Mouse (Mus musculus) CD4-positive, CD25-positive, alpha-beta regulatory T cell, adult 4 months (primary cell): ENCODE results near the gene Trpm8. TPM values are rescaled to one million over a fixed set of nuclear protein-coding genes. Genes with fewer than 3 reads are reported as not detected.

Source experiments
- ATAC-seq: one replicate; pipeline ENCODE4 v1.8.0; 2017
- polyA plus RNA-seq, 2 experiments: library from polyadenylated mRNA; unstranded; fragments of 100-300 nt; shearing (Covaris generic); gene quantifications; one replicate each; pipeline ENCODE4 v1.2.1; 2017

Trpm8 gene
- polyA plus RNA-seq, 2 experiments from 2014 or later, result not detected

- no peak for ATAC-seq
Observed at GRCm38 (mm10) chr1:88303762-88304161, 26.3 kb downstream of the Trpm8 start.

DNA sequence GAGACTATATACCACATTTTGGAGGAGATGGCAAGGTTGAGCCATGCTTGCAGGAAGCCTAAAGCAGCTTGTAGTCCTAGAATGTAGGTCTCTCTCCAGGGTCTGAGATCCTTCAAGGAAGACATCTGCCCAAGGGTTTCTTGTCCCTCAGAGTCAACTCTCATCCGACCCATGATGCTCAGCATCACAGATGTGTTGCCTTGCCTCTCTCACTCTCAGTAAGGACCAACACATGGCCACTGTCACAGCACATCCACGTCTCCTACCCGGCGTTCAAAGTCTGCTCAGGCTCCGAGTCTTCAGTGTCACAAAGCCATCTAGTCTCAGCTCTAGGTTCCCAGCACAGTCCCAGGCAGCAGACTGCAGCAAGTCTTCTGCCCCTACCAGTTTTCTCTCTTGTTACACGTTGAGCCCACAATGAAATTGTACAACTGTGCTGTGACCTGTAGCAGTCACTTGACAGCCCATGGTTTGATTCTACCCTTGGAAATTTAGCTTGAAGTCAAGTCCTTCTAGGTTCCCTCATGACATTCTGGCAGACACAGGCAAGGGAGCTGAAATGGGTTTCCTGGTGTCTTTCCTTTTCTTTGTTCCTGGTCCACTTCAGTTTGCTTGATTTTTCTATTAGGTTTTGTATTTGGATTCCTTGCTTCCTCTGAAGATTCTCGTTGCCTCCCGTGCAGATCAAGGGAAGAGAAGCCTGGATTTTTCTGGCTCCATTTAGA is 27.0 kb downstream of the Trpm8 start:
- no peak for ATAC-seq

GRCm38 (mm10) chr1:88305018-88305795 is 27.7 kb downstream of the Trpm8 start:
- ATAC-seq, result no peak

GRCm38 (mm10) chr1:88306543-88306942 is 29.1 kb downstream of the Trpm8 start:
- no peak for ATAC-seq

- ATAC-seq, result no peak
Observed at GRCm38 (mm10) chr1:88307180-88307579, 29.7 kb downstream of the Trpm8 start.

DNA sequence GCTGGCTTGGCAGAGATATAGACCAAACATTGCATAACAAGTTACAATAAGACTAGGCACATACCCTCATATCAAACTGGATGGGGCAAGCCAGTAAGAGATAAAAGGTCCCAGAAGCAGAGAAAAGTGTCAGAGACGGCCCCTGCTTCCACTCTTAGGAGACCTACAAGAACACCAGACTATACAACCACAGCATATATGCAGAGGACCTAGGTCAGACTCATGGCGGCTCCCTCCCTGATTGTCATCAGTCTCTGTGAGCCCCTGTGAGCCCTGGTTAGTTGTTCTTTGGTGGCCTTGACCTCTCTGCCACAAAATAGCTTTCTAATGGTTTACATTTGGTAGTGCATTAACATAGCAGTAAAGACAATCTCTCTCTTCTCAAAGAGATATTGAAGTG is 31.6 kb downstream of the Trpm8 start:
- no peak for ATAC-seq

- ATAC-seq, result no peak
Observed at GRCm38 (mm10) chr1:88309905-88310304, 32.4 kb downstream of the Trpm8 start.

DNA sequence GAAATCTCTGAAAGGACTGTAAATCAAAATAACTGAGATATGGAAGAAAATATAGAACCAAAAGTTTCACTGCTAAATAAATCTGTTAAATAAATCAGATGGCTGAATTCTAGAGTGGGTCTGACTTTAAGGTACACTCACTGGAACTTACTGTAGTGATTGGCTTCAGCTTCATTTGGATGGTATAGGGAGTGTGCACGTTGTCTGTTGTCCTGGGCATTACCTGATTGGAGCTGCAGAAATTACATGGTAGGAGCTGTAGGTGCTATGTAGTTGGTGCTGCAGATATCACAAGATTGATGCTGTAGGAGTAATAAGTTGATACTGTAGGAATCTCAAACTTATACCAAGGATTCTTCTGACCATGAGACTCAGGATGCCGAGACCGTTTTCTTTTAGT is 32.9 kb downstream of the Trpm8 start:
- ATAC-seq, result no peak

GRCm38 (mm10) chr1:88317279-88317678 is 39.8 kb downstream of the Trpm8 start:
- no peak for ATAC-seq

- no peak for ATAC-seq
Observed at GRCm38 (mm10) chr1:88318531-88319060, 41.1 kb downstream of the Trpm8 start.

DNA sequence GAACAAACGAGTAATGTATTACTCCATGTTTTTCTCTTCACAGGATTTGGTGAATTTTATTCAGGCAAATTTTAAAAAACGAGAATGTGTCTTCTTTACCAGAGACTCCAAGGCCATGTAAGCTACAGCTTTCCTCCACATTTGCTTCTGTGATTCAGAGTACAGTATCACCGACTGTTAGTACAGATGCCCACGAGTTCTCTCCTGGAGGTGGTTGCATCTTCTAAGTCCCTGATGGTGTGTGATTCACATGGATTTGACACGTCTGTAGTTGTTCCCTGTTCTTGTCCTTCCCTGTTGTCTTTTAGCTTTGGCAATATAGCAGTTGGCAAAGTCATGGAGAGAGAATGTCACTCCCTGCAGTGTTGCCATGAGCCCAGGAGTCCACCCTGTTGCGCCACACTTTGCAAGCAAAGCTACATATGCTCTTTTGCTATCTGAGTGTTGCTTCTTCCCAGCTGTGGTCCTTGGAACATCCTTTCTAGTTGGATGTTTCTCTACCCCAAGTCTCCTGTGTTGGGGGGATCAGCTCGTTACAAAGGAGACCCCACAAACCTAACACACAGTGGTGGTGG is 43.4 kb downstream of the Trpm8 start:
- ATAC-seq, result no peak

GRCm38 (mm10) chr1:88322146-88322545 is 44.7 kb downstream of the Trpm8 start:
- ATAC-seq, result no peak

DNA sequence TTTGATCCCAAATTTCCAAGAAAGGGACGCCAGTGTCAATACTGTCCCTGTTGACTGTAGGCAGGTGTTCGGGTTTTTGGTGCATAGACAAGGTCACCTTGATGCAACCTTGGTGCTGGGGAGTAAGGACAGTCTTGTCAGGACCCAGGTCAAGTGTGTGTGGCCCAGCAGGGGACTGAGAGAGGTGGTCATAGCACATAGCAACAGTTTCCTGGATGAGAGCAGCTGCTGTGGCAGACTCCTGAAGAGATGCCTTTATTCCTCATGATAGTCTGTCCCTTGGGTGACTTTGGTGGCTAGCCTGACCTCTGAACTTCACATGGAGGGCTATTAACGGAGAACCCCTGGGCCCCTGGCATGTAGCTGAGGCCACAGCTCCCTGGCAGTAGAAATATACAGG is 45.6 kb downstream of the Trpm8 start:
- no peak for ATAC-seq

DNA sequence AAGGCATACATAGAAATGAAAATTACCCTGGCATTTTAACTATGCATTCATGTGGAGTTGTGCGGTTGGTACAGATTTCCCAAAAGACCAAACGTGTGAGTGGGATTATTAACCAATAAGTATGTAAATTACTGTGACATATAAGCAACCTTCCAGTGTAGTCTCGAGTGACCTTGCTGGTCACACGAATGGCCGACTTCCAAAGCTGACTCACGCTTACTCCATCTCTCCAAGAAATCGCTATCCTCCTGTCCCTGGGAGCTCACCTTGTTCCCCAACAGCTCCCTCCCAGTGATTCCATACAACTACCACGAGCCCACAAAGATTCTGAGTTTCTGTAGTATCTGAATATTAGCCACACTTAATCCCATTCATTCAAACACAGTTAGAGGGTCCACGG is 62.0 kb downstream of the Trpm8 start:
- ATAC-seq, result no peak

DNA sequence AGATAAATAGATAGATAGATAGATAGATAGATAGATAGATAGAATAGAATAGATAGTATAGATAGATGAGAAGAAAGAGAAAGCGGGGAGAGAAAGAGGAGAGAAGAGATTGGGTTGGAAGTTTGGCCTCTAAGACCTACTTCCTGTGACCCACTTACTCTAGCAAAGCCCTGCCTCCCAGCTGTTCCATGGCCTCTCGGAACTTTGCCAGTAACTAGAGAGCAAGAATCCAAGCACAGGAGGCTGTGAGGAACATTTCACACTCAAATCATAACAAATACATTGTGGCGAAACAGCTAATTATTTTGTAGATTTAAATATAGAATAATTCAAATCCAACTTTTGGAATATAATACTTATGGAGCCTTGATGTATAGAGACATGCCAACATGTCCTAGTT is 65.2 kb downstream of the Trpm8 start:
- ATAC-seq, result no peak

- ATAC-seq, result no peak
Observed at GRCm38 (mm10) chr1:88345580-88345979, 68.1 kb downstream of the Trpm8 start.

- no peak for ATAC-seq
Observed at GRCm38 (mm10) chr1:88348496-88349005, 71.1 kb downstream of the Trpm8 start.

- no peak for ATAC-seq
Observed at GRCm38 (mm10) chr1:88350761-88351160, 73.3 kb downstream of the Trpm8 start.

- ATAC-seq, result no peak
Observed at GRCm38 (mm10) chr1:88355025-88355424, 77.6 kb downstream of the Trpm8 start.

- no peak for ATAC-seq
Observed at GRCm38 (mm10) chr1:88355681-88356080, 78.2 kb downstream of the Trpm8 start.

DNA sequence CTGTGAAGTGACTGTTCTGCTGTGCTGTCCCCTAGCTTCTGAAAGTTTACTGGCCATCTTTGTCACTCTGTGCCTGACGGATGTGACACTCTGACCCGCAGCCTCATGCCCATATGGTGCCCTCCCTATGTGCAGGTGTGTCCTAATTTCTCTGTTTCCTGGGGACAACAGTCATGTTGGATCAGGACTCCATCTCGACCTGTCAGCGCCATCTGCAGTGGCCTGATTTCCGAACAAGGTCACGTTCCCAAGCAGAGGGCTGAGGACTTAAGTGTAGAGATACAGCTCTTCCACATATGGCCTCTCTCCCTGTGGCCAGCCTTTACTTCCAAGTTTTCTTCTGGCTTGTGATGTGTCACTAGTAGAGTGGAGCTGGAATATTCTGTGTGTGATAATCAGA is 79.2 kb downstream of the Trpm8 start:
- no peak for ATAC-seq

DNA sequence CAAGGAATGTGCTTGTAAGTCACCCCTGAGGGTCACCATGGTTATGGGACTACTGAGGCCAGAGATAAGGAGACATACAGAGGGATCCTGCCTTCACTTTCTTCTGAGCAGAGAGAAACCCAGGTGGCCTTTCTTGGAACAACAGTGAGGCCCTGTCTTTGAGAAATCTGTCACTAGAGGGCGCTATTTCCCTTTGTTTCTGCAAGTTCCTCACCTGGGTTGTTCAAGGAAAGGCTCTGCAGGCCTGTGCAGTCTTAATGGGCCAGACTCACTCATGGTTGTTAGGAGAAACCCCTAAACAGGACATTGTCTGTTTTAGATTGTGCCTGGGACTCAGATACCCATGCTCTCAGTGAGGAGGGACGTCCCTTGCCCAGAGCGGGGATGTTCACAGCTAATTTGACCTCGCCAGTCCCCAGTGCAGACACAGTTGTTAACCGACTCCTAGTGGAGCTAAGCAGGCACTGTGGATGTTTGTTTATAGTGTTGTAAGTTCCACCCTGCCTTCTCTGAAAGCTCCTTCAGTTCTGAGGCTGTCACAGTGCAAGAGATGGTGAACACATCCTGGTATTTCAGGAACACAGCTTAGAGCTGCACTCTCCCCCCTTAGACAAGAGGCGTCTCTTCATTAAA is 80.1 kb downstream of the Trpm8 start:
- ATAC-seq, result no peak

GRCm38 (mm10) chr1:88358102-88358654 is 80.7 kb downstream of the Trpm8 start:
- ATAC-seq, result no peak
